Mouse (Mus musculus): ENCODE measurements around the gene Ager. TPM values are rescaled to one million over a fixed set of nuclear protein-coding genes. Genes with fewer than 3 reads are reported as not detected.

Gene Ager
- 5.3 and 8.3 TPM in 2 replicates for total RNA-seq (2023)

DNA sequence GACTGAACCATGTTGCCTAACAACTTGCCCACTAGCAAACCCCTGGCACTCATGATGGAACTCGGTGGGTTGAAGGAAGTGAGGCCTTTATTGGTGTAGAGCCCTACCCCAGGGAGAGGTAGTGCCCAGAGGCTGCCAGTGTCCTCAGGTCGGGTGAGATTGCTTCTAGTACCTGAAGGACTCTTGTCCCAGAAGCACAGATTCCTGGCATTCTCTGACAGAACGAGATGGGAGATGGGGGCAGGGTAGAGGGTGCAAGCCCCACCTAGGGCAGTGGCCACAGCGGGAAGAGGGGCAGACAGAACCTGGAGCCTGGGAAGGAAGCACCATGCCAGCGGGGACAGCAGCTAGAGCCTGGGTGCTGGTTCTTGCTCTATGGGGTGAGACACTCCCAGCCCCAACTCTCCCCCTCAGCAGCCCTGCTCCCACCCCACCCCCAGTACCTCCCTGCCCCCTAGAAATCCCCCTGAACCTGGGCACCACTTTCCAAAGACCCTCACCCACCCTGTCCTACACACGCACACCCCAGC, at the start of gene Ager:
Gene Ager (plus strand): TSS at position 297 of the 530 bp plus-strand sequence.

DNA sequence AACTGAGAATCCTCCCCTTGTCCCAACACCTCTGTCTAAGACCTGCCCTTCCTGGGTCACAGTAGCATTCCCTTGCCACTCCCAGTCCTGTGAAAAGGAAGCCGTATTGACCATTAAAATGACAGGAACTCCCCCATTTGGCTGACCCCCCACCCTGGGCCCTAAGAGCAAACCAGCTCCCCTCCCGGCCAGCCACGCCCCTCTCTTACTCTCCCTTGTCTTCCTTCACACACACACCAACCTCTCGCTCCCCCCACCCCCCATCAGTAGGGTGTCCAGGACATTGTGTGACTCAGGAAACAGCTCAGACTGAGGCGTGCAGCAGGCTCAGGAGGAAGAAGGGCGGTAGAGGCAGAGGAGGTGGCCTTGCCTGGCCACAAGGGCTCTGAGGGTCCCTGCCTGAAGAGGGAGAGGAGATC, 33.6 kb upstream of the Ager start, which contains the start of gene Notch4:
Gene Notch4 (plus strand): TSS at position 266 of the 419 bp plus-strand sequence.

DNA sequence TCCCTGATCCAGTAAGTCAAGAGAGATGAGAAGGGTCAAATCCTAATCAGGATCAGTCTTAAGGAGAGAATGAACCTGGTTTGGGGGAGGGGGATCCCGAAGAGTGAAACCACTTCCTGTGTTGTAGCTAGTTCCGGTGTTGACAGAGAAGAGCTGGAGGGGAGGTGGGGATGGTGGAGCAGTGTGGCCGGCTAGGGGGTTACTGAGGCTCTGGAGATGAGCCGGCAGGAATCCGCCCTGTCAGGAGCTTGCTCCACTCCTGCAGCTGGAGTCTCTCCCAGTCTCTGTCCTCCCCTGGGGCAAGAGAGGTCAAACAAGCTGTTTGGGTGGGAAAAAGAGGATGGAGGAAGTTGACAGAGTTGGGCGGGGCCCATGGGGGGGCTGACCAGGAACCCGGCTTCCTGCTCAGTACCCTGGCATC, 8.0 kb upstream of the Ager start, which contains the start of gene Gpsm3:
Gene Gpsm3 (plus strand): TSS at position 126 of the 421 bp plus-strand sequence.

DNA sequence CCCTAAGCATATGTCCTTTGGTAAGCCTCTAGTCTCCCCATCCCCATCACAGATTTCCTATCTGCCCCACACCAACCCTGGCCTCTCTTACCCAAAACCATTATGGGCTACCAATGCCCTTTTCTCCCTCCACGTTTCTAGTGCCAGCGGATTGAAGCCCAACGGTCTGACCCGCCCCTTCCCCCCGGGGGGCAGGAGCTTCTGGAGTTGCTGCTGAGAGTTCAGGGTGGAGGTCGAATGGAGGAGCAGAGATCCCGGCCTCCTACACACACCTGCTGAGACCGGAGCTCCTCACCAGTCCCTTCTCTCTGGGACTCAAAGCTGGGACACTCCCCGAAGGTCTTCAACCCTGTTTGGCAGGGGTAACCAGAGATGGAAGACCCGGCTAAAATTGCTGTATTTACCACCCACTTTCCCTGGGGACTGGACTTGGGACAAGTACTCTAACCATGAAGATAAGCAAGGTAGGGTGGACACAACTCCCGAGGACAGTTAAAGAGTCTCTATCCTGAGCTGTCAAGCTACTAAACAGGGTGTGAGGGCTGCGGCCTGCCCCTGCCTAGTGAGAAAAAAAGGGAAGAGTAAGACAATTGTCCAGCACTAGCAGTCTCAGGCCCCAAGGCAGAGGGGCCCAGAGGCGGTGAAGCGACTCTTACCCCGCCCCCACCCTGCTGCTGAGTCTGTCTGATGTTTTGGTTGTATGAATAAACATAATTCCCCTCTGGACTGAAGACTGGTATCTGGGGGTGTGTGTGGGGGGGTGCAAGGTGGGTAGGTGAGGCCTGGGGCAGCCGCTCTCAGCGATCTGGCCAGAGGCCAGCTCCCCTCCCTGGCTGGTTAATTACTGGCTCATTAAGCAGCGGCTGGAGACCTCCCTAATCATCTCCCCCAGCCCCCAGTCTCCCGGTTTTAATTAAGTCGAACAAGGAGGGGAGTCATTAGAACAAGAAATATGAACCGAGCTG, 6.4 kb upstream of the Ager start, which contains the start of gene Pbx2:
Gene Pbx2 (plus strand): TSS at position 238 of the 965 bp plus-strand sequence.

DNA sequence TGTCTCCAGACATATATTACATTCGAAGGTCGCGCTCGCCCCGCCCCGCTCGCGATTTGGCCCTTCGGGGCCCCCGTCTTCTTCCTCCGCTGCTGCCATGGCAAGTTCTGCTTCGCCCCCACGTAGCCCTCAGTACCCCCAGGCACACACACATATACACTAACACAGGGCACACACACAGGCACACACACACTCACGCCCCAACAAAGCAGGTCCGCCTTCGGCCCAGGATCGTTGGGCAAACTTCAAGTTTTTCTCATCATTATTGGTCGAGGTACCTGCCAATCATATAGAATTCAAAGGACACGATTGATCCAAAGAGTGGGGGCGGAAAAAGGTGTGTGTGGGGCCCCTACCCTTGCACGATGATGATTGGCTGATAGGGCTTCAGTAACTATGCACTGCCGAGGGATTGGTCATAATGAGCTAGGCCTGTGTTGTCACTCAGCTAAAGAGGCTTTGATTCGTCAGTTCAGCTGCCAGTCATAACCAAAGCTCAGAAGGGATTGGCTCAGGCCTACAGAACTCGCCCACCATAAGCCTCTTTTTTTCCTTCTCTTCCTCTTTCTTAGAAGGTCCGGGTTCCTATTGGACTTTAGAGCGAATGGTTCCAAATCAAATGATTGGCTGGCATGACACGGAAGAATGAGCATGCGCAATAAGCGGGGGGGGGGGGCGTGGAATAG, 5.9 kb downstream of the Ager start, which contains the start of gene Rnf5:
Gene Rnf5 (minus strand): TSS at position 316 of the 686 bp plus-strand sequence.

DNA sequence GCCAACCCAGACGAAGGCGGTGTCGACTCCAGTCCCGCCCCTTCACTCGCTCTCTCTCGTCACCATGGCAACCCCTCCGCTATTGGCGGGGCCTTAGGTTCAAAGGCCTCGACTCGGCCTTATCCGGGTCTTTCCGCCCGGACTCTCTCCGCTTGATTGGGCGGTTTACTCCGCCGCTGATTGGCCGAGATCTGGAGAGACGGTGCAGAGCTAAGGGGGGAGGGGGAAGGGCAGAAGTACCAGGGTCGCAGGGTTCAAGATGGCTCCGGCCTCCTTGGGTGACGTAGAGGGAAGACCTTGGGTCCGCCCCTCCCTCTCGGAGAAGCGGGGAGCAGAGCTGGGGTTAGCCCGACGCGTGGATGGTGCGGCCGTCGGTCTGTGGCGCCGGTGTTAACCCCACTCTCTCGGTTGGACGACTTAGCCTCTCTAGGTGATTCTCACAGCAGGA, 6.4 kb downstream of the Ager start, which contains the start of gene Agpat1:
Gene Agpat1 (plus strand): TSS at position 202 of the 448 bp plus-strand sequence.

DNA sequence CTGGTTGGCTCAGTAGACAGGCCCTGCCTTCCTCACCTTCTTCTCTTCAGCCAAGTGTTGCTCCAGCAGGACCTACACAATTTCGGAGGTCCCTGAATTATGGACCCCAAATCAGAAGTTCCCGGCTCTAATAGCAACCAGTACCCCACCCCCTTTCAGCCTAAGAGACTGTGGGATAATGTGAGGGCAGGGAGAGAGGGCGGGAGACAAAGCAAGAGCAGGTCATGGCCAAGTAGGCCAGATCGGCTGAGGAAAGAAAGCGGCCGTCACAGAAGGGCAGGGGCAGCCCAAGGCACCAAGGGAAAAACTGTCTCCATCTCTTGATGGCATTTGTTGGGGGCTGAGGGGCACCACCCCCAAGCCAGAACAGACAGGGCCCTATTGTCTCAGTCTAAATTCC, 18.2 kb downstream of the Ager start, which contains the start of gene Egfl8:
Gene Egfl8 (minus strand): TSS at position 101 of the 400 bp plus-strand sequence.

DNA sequence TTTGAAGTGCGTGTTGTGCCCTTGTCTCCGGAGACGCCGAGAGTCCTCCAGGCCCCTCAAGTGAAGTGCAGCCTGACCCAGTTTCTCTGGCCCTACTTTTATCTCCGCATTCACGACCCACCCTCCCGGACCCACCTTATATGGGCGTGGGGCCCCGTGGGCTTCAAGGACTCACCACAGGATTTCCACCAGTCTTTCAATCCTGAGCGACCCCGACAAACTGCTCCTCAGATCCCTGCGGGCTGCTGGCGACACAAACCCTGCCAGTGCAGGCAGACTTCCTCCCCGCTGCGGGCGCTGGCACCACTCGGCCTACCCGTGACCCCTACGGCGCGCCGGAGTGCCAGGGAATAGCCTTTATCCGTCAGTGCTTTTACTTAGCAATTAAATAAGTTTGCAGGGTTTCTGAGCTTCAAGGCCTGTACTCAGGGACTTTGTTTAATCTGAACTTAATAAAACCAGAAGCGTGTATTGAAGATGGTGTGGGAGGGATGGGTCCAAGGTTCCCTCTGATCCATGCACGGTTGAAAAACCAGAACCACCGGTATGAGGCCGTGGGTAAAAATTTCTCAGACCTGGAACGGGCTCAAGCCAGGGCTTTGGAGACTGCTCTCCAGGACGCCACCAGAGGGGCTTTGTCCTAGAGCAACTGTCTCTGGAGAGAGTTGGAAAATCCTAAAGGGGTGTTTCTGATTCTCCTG, 30.4 kb downstream of the Ager start, which contains the start of gene Ppt2:
Gene Ppt2 (minus strand): TSS at position 568 of the 701 bp plus-strand sequence.

DNA sequence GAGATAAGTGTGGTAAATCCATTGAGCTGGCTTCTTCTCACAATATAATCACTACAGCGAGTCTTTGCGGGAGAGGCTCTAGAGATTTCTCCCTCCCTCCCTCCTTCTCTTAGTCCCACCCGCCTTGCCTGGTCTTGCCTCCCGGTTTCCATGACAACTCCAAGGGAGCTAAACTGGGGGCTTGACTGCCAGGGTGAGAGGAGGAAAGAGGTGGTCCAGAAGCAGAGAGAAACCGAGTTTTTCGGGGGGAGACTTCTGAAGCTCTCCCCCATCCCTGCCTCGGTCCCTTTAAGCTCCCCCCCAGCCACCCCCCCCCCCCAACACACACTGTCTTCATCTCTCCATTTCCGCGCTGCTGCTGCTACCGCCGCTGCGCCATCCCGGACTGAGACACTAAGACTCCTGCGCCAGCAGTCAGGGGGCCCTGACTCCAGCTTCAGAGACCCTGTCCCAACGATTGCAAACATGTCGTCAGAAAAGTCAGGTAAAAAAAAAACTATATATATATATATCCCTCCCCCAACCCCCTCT, 31.6 kb downstream of the Ager start, which contains the start of gene Prrt1:
Gene Prrt1 (plus strand): TSS at position 313 of the 531 bp plus-strand sequence.

DNA sequence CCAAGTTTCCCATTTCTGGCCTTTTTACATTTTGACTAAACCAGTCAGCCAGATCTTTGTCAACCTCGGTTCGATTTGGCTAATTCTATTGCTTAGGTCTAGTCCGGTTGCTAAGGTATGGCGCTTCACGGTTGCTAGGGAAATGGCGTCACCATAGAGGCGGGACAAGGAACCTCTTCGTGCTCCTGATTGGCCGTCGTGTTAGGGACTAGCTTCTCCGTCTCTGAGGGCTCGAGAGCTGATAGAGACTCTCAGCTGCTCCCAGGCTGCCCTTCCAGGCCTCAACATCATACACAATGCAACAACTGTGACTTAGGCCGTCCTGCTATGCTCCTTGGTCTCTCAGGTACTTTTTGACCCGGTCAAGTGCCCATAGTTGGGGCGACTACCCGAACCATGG, 46.9 kb downstream of the Ager start, which contains the start of gene Fkbpl:
Gene Fkbpl (plus strand): TSS at position 157 of the 400 bp plus-strand sequence.

DNA sequence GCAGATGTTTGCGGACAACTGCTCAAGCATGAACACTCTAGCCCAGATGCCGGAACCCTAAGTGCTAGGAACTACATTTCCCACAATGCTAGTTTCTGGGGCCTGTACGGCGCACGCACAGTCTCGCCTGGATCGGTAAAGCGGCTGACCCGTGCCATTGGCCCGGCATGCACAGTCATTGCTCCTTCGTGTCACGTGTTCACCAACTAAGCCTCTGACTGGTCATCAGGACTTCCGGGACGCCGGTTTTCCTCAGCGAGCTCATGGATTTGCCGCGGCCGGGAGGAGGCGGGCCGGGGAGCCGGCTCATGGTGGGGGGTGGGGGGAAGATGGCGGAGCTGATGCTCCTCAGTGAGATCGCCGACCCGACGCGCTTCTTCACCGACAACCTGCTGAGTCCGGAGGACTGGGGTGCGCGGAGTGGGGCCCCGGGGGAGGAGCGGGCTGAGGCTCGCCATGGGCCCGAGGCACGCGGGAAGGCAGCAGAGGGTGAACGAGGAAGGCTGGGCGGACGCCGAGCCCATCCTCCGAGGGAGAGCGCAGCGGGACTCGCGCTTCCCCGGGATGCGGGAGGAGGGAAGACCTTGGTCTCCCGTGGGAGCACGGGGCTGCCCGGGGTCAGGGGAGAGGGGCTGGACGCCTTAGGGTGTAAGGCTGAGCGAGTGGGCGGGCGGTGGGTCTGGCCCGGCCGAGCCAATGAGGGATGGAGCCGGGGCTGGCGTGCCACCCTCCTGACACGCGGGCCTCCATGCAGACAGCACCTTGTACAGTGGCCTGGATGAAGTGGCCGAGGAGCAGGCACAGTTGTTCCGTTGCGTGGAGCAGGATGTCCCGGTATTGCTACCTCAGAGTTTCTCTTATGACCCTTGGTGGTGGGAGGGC, 49.5 kb downstream of the Ager start, which contains the start of gene Atf6b:
Gene Atf6b (plus strand): TSS at position 241 of the 882 bp plus-strand sequence.

Other genes starting within 250 kb of the Ager start
- 2.8 and 3.5 TPM in 2 replicates for gene Btnl2, start 243.0 kb upstream of the Ager start, total RNA-seq (2023)
- not detected in 2 replicates for gene Btnl1, start 220.7 kb upstream of the Ager start, total RNA-seq (2023)
- not detected in 2 replicates for gene BC051142, start 199.0 kb upstream of the Ager start, total RNA-seq (2023)
- not detected in 2 replicates for gene Btnl4, start 120.5 kb upstream of the Ager start, total RNA-seq (2023)
- not detected in 2 replicates for gene Btnl6, start 80.5 kb upstream of the Ager start, total RNA-seq (2023)
- 0.57 and 1.5 TPM in 2 replicates for gene Notch4, start 33.6 kb upstream of the Ager start, total RNA-seq (2023)
- 440 and 473 TPM in 2 replicates for gene Gpsm3, start 8.1 kb upstream of the Ager start, total RNA-seq (2023)
- 89.1 and 104 TPM in 2 replicates for gene Pbx2, start 6.6 kb upstream of the Ager start, total RNA-seq (2023)
- gene Rnf5, start 5.8 kb downstream of the Ager start, total RNA-seq (2023) = 33.1 and 34.1 TPM in 2 replicates
- 46.3 and 48.5 TPM in 2 replicates for gene Agpat1, start 6.4 kb downstream of the Ager start, total RNA-seq (2023)
- gene Egfl8, start 18.1 kb downstream of the Ager start, total RNA-seq (2023) = 1.7 and 4.2 TPM in 2 replicates
- 33.1 and 38.3 TPM in 2 replicates for gene Ppt2, start 30.6 kb downstream of the Ager start, total RNA-seq (2023)
- gene Prrt1, start 31.7 kb downstream of the Ager start, total RNA-seq (2023) = not detected in 2 replicates
- 9.9 and 14.9 TPM in 2 replicates for gene Fkbpl, start 46.9 kb downstream of the Ager start, total RNA-seq (2023)
- 54.8 and 61.2 TPM in 2 replicates for gene Atf6b, start 49.3 kb downstream of the Ager start, total RNA-seq (2023)
- 0.06 and 0.09 TPM in 2 replicates for gene Tnxb, start 72.7 kb downstream of the Ager start, total RNA-seq (2023)
- 0.11 and 0.13 TPM in 2 replicates for gene C4b, start 146.0 kb downstream of the Ager start, total RNA-seq (2023)
- not detected in 2 replicates for gene Cyp21a1, start 206.7 kb downstream of the Ager start, total RNA-seq (2023)
- gene Stk19, start 239.1 kb downstream of the Ager start, total RNA-seq (2023) = 42.3 and 63.0 TPM in 2 replicates
- 34.5 and 46.7 TPM in 2 replicates for gene Dxo, start 239.2 kb downstream of the Ager start, total RNA-seq (2023)

Measured in neutrophil, adult 65 days (primary cell).